In genomic region chr10:79924998-79925784, GRCm38 (mm10) we compare ENCODE assay signal across 8 mouse cellular contexts. TPM values are rescaled to one million over a fixed set of nuclear protein-coding genes. Genes with fewer than 3 reads are reported as not detected.
DNase-seq lines count a peak whose midpoint lies in the region; ATAC-seq and TF ChIP-seq lines count a peak whose summit lies in the region.

No protein-coding gene starts in this region.

- H3K4me1 ChIP-seq in erythroblast, embryonic 14.5 days (ENCODE audit: control insufficient read depth) = peaks cover 62% of the 10 kb centered on the region
- H3K4me1 ChIP-seq in heart, embryonic 14.5 days (ENCODE audit: control insufficient read depth in 2 of 2, insufficient read depth in 2 of 2, low read length in 2 of 2) = peaks cover 9 to 39% of the 10 kb centered on the region in 2 experiments
- peaks cover 9 to 12% of the 10 kb centered on the region in 2 experiments for H3K4me1 ChIP-seq in liver, embryonic 14.5 days (replicated peaks; ENCODE audit: control insufficient read depth in 2 of 2, insufficient read depth in 2 of 2, low read length in 1 of 2)
- H3K4me1 ChIP-seq in stomach, embryonic 15.5 days = peaks cover 34% of the 10 kb centered on the region

- peak; percentile 97 for DNase-seq in B cell, adult 2 months
- DNase-seq in adrenal gland, postnatal 4 days (ENCODE audit: low spot score in 2 of 2) = peak; percentile 86 to 87
- peak; percentile 89 to 96 for DNase-seq in kidney, postnatal 25 days
- peak; percentile 70 to 77 (median 72) for DNase-seq in liver, embryonic 14.5 days (ENCODE audit: low read depth in 3 of 3, low spot score in 3 of 3)
- DNase-seq in neural tube, embryonic 10.5 days (ENCODE audit: extremely low spot score, low spot score) = peak; percentile 94

- H3K36me3 ChIP-seq in erythroblast, embryonic 14.5 days (ENCODE audit: control insufficient read depth) = no peaks in the 10 kb centered on the region; the same call in none of the 2 replicates
- no peaks in the 10 kb centered on the region for H3K36me3 ChIP-seq in heart, embryonic 14.5 days (ENCODE audit: control insufficient read depth, insufficient read depth, low read length)
- H3K36me3 ChIP-seq in liver, embryonic 14.5 days (replicated peaks; ENCODE audit: control insufficient read depth, insufficient read depth, low read depth) = no peaks in the 10 kb centered on the region
- no peaks in the 10 kb centered on the region for H3K36me3 ChIP-seq in stomach, embryonic 15.5 days

- no peak for ATAC-seq in heart, embryonic 14.5 days (ENCODE audit: insufficient number of reproducible peaks, insufficient read depth, low FRiP score, low read depth)
- ATAC-seq in liver, embryonic 14.5 days (ENCODE audit: insufficient read depth) = peak; percentile 12; the same call in 1 of the 2 replicates
- no peak for ATAC-seq in stomach, embryonic 15.5 days (ENCODE audit: insufficient read depth, low FRiP score, low read depth)

- peaks cover 15% of the 10 kb centered on the region for H3K9me3 ChIP-seq in erythroblast, embryonic 14.5 days (ENCODE audit: control insufficient read depth, low read length)
- no peaks in the 10 kb centered on the region for H3K9me3 ChIP-seq in heart, embryonic 14.5 days (ENCODE audit: control insufficient read depth, low read length)
- H3K9me3 ChIP-seq in liver, embryonic 14.5 days (ENCODE audit: control insufficient read depth, low read length) = no peaks in the 10 kb centered on the region
- H3K9me3 ChIP-seq in stomach, embryonic 15.5 days = no peaks in the 10 kb centered on the region

- 9% methylated on average over 29 of the region's 29 CpGs for WGBS in heart, embryonic 14.5 days
- WGBS in liver, embryonic 14.5 days (ENCODE audit: insufficient replicate concordance) = 14% methylated on average over 29 of the region's 29 CpGs
- WGBS in stomach, embryonic 15.5 days = 11% methylated on average over 29 of the region's 29 CpGs

- TF ChIP-seq EP300 in liver, embryonic 14.5 days (IDR thresholded peaks at IDR 0.05; ENCODE audit: low read depth) = 0 out of 2 replicates have a peak, but pooled peaks have one; percentile 32

- 0 out of 2 replicates have a peak overlapping the region, but pooled peaks have one; percentile 95 for H3K9ac ChIP-seq in heart, embryonic 14.5 days (ENCODE audit: low read length)
- H3K9ac ChIP-seq in liver, embryonic 14.5 days (replicated peaks) = no peak overlapping the region
- no peak overlapping the region for H3K9ac ChIP-seq in stomach, embryonic 15.5 days

- TF ChIP-seq CTCF in liver, embryonic 14.5 days (IDR thresholded peaks at IDR 0.05; ENCODE audit: low read depth) = peak; percentile 100

- H3K27me3 ChIP-seq in erythroblast, embryonic 14.5 days (ENCODE audit: control insufficient read depth) = peaks cover 38% of the 10 kb centered on the region
- peaks cover 33% of the 10 kb centered on the region for H3K27me3 ChIP-seq in heart, embryonic 14.5 days (ENCODE audit: control insufficient read depth, insufficient read depth, low read length)
- peaks cover 24% of the 10 kb centered on the region for H3K27me3 ChIP-seq in liver, embryonic 14.5 days (ENCODE audit: control insufficient read depth, insufficient read depth, low read length)
- peaks cover 29% of the 10 kb centered on the region for H3K27me3 ChIP-seq in stomach, embryonic 15.5 days (replicated peaks)

- peak overlapping the region; percentile 83 for H3K4me2 ChIP-seq in heart, embryonic 14.5 days (ENCODE audit: low read length)
- peak overlapping the region; percentile 98 for H3K4me2 ChIP-seq in liver, embryonic 14.5 days (ENCODE audit: low read depth)
- peak overlapping the region; percentile 92 for H3K4me2 ChIP-seq in stomach, embryonic 15.5 days

- peak overlapping the region in 1 of 2 experiments; percentile 94; a peak in 1 of 4 replicates for H3K27ac ChIP-seq in heart, embryonic 14.5 days (replicated peaks in 1 of 2; ENCODE audit: control insufficient read depth in 1 of 2, insufficient read depth in 1 of 2, low read depth in 2 of 2, low read length in 2 of 2)
- H3K27ac ChIP-seq in liver, embryonic 14.5 days = peak overlapping the region; percentile 58; the same call in 1 of the 2 replicates
- H3K27ac ChIP-seq in stomach, embryonic 15.5 days = peak overlapping the region; percentile 2; the same call in 1 of the 2 replicates

- H3K4me3 ChIP-seq in erythroblast, embryonic 14.5 days (replicated peaks) = peak overlapping the region; percentile 82
- H3K4me3 ChIP-seq in heart, embryonic 14.5 days (ENCODE audit: control insufficient read depth in 1 of 2, insufficient read depth in 1 of 2, low read depth in 1 of 2, low read length in 2 of 2) = peak overlapping the region in 1 of 2 experiments; percentile 93; a peak in 2 of 4 replicates
- no peak overlapping the region for H3K4me3 ChIP-seq in liver, embryonic 14.5 days (ENCODE audit: insufficient read depth in 1 of 2, low read depth in 2 of 2, low read length in 2 of 2)
- no peak overlapping the region for H3K4me3 ChIP-seq in stomach, embryonic 15.5 days (replicated peaks)

RNA-seq across cellular contexts. Expression of gene Arid3a, which starts 1.7 kb away (rescaled TPM):
- total RNA-seq in adrenal gland, postnatal 4 days (2021) = 10 to 100 TPM; 12.6 to 15.9 TPM
- polyA plus RNA-seq in erythroblast, embryonic 14.5 days (2012) = 1.0 and 1.4 TPM in 2 replicates
- polyA plus RNA-seq in heart, embryonic 14.5 days (2014; fragmentation: Nextera tagmentation; extraction: Ambion mirVana) = 1.9 and 2.8 TPM in 2 replicates
- 5.5 and 6.4 TPM in 2 replicates for polyA plus RNA-seq in liver, embryonic 14.5 days (2012; rRNA removed)
- polyA plus RNA-seq in liver, embryonic 14.5 days (2014; fragmentation: Nextera tagmentation; extraction: Ambion mirVana) = 3.4 and 3.9 TPM in 2 replicates
- polyA plus RNA-seq in stomach, embryonic 15.5 days (2015; fragmentation: Nextera tagmentation; extraction: Ambion mirVana) = 9.8 and 10.0 TPM in 2 replicates

RNA-seq across cellular contexts. Expression of gene R3hdm4, which starts 4.2 kb away (rescaled TPM):
- total RNA-seq in adrenal gland, postnatal 4 days (2021) = 100 to 1,000 TPM; 119 to 133 TPM
- 9.9 and 13.0 TPM in 2 replicates for polyA plus RNA-seq in erythroblast, embryonic 14.5 days (2012)
- 96.7 and 98.5 TPM in 2 replicates for polyA plus RNA-seq in heart, embryonic 14.5 days (2014; fragmentation: Nextera tagmentation; extraction: Ambion mirVana)
- polyA plus RNA-seq in liver, embryonic 14.5 days (2012; rRNA removed) = 34.7 and 41.4 TPM in 2 replicates
- 38.5 and 46.0 TPM in 2 replicates for polyA plus RNA-seq in liver, embryonic 14.5 days (2014; fragmentation: Nextera tagmentation; extraction: Ambion mirVana)
- 137 and 140 TPM in 2 replicates for polyA plus RNA-seq in stomach, embryonic 15.5 days (2015; fragmentation: Nextera tagmentation; extraction: Ambion mirVana)

RNA-seq across cellular contexts. Expression of gene Kiss1r, which starts 8.4 kb away (rescaled TPM):
- 1 to 10 TPM in 1 of 2 experiments, under 1 TPM in 1; 0.87 to 1.6 TPM for total RNA-seq in adrenal gland, postnatal 4 days (2021)
- polyA plus RNA-seq in erythroblast, embryonic 14.5 days (2012) = 0.01 TPM in 1 of 2 replicates, not detected in the other
- 0.19 and 0.70 TPM in 2 replicates for polyA plus RNA-seq in heart, embryonic 14.5 days (2014; fragmentation: Nextera tagmentation; extraction: Ambion mirVana)
- polyA plus RNA-seq in liver, embryonic 14.5 days (2012; rRNA removed) = 0.17 and 0.30 TPM in 2 replicates
- 0.11 TPM in 1 of 2 replicates, not detected in the other for polyA plus RNA-seq in liver, embryonic 14.5 days (2014; fragmentation: Nextera tagmentation; extraction: Ambion mirVana)
- polyA plus RNA-seq in stomach, embryonic 15.5 days (2015; fragmentation: Nextera tagmentation; extraction: Ambion mirVana) = 0.83 and 0.94 TPM in 2 replicates

RNA-seq across cellular contexts. Expression of gene Gm26602, which starts 14.5 kb away (rescaled TPM):
- total RNA-seq in adrenal gland, postnatal 4 days (2021) = not detected
- 0.21 TPM in 1 of 2 replicates, not detected in the other for polyA plus RNA-seq in erythroblast, embryonic 14.5 days (2012)
- polyA plus RNA-seq in heart, embryonic 14.5 days (2014; fragmentation: Nextera tagmentation; extraction: Ambion mirVana) = 4.6 TPM in 1 of 2 replicates, not detected in the other
- polyA plus RNA-seq in liver, embryonic 14.5 days (2012; rRNA removed) = not detected in 2 replicates
- not detected in 2 replicates for polyA plus RNA-seq in liver, embryonic 14.5 days (2014; fragmentation: Nextera tagmentation; extraction: Ambion mirVana)
- 4.4 and 13.3 TPM in 2 replicates for polyA plus RNA-seq in stomach, embryonic 15.5 days (2015; fragmentation: Nextera tagmentation; extraction: Ambion mirVana)

RNA-seq across cellular contexts. Expression of gene Med16, which starts 16.5 kb away (rescaled TPM):
- 10 to 100 TPM; 64.1 to 64.7 TPM for total RNA-seq in adrenal gland, postnatal 4 days (2021)
- 4.1 and 4.9 TPM in 2 replicates for polyA plus RNA-seq in erythroblast, embryonic 14.5 days (2012)
- 34.7 TPM in 2 replicates for polyA plus RNA-seq in heart, embryonic 14.5 days (2014; fragmentation: Nextera tagmentation; extraction: Ambion mirVana)
- polyA plus RNA-seq in liver, embryonic 14.5 days (2012; rRNA removed) = 13.3 and 14.3 TPM in 2 replicates
- polyA plus RNA-seq in liver, embryonic 14.5 days (2014; fragmentation: Nextera tagmentation; extraction: Ambion mirVana) = 10.0 and 12.0 TPM in 2 replicates
- polyA plus RNA-seq in stomach, embryonic 15.5 days (2015; fragmentation: Nextera tagmentation; extraction: Ambion mirVana) = 43.6 and 47.8 TPM in 2 replicates
